Mouse (Mus musculus) heart, postnatal 0 days (tissue): ENCODE data around the gene Gm4303. TPM values are rescaled to one million over a fixed set of nuclear protein-coding genes. Genes with fewer than 3 reads are reported as not detected.

ENCODE experiments used
- polyA plus RNA-seq: library from polyadenylated mRNA; unstranded; fragments of >200 nt; fragmentation: Nextera tagmentation; extraction: Ambion mirVana; gene quantifications from 2 replicates; pipeline ENCODE4 v1.2.1, GENCODE M21; 2015
- total RNA-seq: library from RNA; depleted of rRNA; stranded (reverse); fragments of >200 nt; gene quantifications from 2 replicates; pipeline ENCODE4 v1.2.3, GENCODE M21; 2014; ENCODE audit warnings: low replicate concordance; rRNA removed

Gene Gm4303
- total and polyA plus RNA-seq, 2 experiments from 2014 or later = not detected

Other genes with a start within 250 kb of the Gm4303 start
- gene Gm4301, start 10.3 kb upstream of the Gm4303 start, total RNA-seq = not detected in 2 replicates
- not detected in 2 replicates for gene Gm4301, start 10.3 kb upstream of the Gm4303 start, polyA plus RNA-seq
- gene Gm4302, start 5.1 kb upstream of the Gm4303 start, total RNA-seq = not detected in 2 replicates
- not detected in 2 replicates for gene Gm4302, start 5.1 kb upstream of the Gm4303 start, polyA plus RNA-seq
- gene Gm4305, start 5.1 kb downstream of the Gm4303 start, total RNA-seq = not detected in 2 replicates
- gene Gm4305, start 5.1 kb downstream of the Gm4303 start, polyA plus RNA-seq = not detected in 2 replicates
- not detected in 2 replicates for gene Gm4307, start 15.4 kb downstream of the Gm4303 start, total RNA-seq
- gene Gm4307, start 15.4 kb downstream of the Gm4303 start, polyA plus RNA-seq = not detected in 2 replicates
- gene Gm4312, start 36.6 kb downstream of the Gm4303 start, total RNA-seq = not detected in 2 replicates
- not detected in 2 replicates for gene Gm4312, start 36.6 kb downstream of the Gm4303 start, polyA plus RNA-seq
- 10.1 and 19.4 TPM in 2 replicates for gene Tmtc3, start 141.4 kb downstream of the Gm4303 start, total RNA-seq
- 6.6 and 7.2 TPM in 2 replicates for gene Tmtc3, start 141.4 kb downstream of the Gm4303 start, polyA plus RNA-seq
- 0.89 and 11.8 TPM in 2 replicates for gene Cep290, start 141.6 kb downstream of the Gm4303 start, total RNA-seq
- 1.6 and 1.9 TPM in 2 replicates for gene Cep290, start 141.6 kb downstream of the Gm4303 start, polyA plus RNA-seq
- 1.3 and 27.1 TPM in 2 replicates for gene 4930430F08Rik, start 244.5 kb downstream of the Gm4303 start, total RNA-seq
- 5.1 and 5.7 TPM in 2 replicates for gene 4930430F08Rik, start 244.5 kb downstream of the Gm4303 start, polyA plus RNA-seq
- not detected in 2 replicates for gene 1700017N19Rik, start 244.5 kb downstream of the Gm4303 start, total RNA-seq
- gene 1700017N19Rik, start 244.5 kb downstream of the Gm4303 start, polyA plus RNA-seq = not detected in 2 replicates